Mouse (Mus musculus): ENCODE measurements around the gene Pcsk6. TPM values are rescaled to one million over a fixed set of nuclear protein-coding genes. Genes with fewer than 3 reads are reported as not detected.
A peak's percentile ranks its signal among the peaks of the same experiment; 100 is the strongest.

Gene Pcsk6
- polyA plus RNA-seq, 1 experiment from 2014 or later: 0.85 TPM

DNA sequence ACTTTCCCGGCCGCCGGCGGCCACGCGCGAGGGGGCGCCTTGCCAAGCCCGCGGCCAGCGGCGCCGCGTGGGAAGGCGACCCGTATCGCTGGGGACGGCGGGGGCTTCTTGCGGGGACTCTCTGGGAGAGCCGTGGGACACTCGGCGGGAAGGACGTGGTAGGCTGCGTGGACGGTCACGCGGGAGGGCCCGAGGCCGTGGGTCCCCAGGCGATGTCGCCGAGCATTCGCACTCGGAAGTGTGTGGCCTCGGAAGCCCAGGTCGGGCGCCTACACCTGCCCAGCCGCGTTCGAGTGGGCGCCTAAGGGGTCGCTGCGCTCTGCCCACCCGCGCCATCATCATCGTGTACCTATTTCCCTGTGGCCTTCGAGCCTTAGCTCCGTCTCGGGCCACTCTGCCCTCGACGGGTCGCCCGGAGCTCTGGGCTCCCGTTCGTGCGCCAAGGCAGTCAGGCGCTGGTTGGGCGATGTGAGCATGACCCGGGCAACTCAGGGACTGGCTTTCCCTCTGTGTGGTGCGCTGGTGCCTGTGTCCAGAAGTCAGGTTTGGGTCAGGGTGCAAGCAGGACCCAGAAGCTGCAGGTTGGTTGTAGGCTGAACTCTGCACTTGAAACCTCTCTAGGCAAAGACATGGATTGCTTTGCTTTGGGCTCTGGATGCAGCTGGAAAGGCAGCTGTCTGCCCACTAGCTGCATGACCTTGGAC lies 1.1 kb downstream of the Pcsk6 start:
- 2% methylated on average over 61 of the region's 61 CpGs for WGBS
- peaks cover 5% of the 10 kb centered on the region for H3K4me1 ChIP-seq (ENCODE audit: control insufficient read depth, insufficient read depth, low read length)
- H3K9me3 ChIP-seq (ENCODE audit: control insufficient read depth, low read length): no peaks in the 10 kb centered on the region
- H3K9ac ChIP-seq (ENCODE audit: low read length): peak overlapping the region; percentile 61
- ATAC-seq (ENCODE audit: low FRiP score) (peak; percentile 49), DNase-seq (ENCODE audit: low spot score, missing footprints) (peak; percentile 92)
- H3K36me3 ChIP-seq (ENCODE audit: control insufficient read depth, insufficient read depth, low read length): no peaks in the 10 kb centered on the region
- peak overlapping the region; percentile 98 for H3K4me2 ChIP-seq
- no peak overlapping the region for H3K27ac ChIP-seq (ENCODE audit: low read depth, low read length)
- peak overlapping the region; percentile 58 for H3K4me3 ChIP-seq (ENCODE audit: low read depth, low read length)
- H3K27me3 ChIP-seq (ENCODE audit: control insufficient read depth, insufficient read depth, low read length): peaks cover 33% of the 10 kb centered on the region

DNA sequence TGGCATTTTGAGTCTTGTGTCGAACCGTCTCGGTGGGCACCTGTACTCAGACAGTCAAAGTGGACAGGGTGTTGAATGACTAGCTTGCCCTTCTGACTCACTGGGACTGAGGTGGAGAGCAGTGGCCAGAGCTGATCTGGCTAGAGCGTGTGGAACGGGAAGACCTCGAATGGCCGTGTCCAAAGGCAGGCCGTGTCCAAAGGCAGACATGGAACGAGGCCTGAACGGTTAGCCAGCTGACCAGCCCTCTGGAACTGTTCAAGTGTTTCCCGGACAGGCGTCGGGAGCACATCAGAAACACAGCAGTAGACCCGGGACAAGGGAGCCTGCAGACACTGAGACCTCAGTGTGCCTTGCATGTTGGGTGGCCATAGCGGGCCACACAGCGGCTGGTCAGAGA lies 7.6 kb downstream of the Pcsk6 start:
- Histone ChIP-seq H3K4me2 (no peak overlapping the region), H3K27ac (ENCODE audit: low read depth, low read length) (no peak overlapping the region), H3K9ac (ENCODE audit: low read length) (no peak overlapping the region), H3K4me1 (ENCODE audit: control insufficient read depth, insufficient read depth, low read length) (peaks cover 14% of the 10 kb centered on the region), H3K27me3 (ENCODE audit: control insufficient read depth, insufficient read depth, low read length) (peaks cover 2% of the 10 kb centered on the region; the same call in 1 of the 2 replicates), H3K9me3 (ENCODE audit: control insufficient read depth, low read length) (no peaks in the 10 kb centered on the region), H3K36me3 (ENCODE audit: control insufficient read depth, insufficient read depth, low read length) (no peaks in the 10 kb centered on the region), H3K4me3 (ENCODE audit: low read depth, low read length) (no peak overlapping the region)
- no peak for ATAC-seq (ENCODE audit: low FRiP score)
- 83% methylated on average over 16 of the region's 16 CpGs for WGBS
- no peak for DNase-seq (ENCODE audit: low spot score, missing footprints)

DNA sequence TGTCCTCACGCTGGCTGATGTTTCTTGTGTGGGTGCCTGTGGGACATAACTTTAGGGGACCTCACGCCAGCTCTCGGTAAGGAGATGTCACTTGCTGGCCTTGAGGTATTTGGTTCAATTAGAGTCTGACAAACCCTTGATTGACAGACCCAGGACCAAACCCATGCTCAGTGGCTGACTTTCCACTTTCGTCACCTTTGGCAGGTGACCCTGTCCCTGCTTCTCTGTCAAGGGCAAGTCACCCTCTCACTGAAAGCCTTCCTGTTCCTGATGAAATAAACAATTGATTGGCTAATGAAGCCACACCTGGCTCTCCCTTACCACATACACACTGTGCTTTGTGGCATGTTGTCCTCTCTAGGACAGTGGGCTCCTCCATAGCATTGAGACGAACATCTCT lies 8.3 kb downstream of the Pcsk6 start:
- 0 out of 2 replicates have a peak, but pooled peaks cover 2% of the 10 kb centered on the region for H3K27me3 ChIP-seq (ENCODE audit: control insufficient read depth, insufficient read depth, low read length)
- H3K9ac ChIP-seq (ENCODE audit: low read length): no peak overlapping the region
- peaks cover 14% of the 10 kb centered on the region for H3K4me1 ChIP-seq (ENCODE audit: control insufficient read depth, insufficient read depth, low read length)
- H3K27ac ChIP-seq (ENCODE audit: low read depth, low read length): no peak overlapping the region
- H3K4me2 ChIP-seq: no peak overlapping the region
- H3K4me3 ChIP-seq (ENCODE audit: low read depth, low read length): no peak overlapping the region
- no peak for DNase-seq (ENCODE audit: low spot score, missing footprints)
- ATAC-seq (ENCODE audit: low FRiP score): no peak
- H3K9me3 ChIP-seq (ENCODE audit: control insufficient read depth, low read length): no peaks in the 10 kb centered on the region
- H3K36me3 ChIP-seq (ENCODE audit: control insufficient read depth, insufficient read depth, low read length): no peaks in the 10 kb centered on the region
- 83% methylated on average over 5 of the region's 5 CpGs for WGBS

DNA sequence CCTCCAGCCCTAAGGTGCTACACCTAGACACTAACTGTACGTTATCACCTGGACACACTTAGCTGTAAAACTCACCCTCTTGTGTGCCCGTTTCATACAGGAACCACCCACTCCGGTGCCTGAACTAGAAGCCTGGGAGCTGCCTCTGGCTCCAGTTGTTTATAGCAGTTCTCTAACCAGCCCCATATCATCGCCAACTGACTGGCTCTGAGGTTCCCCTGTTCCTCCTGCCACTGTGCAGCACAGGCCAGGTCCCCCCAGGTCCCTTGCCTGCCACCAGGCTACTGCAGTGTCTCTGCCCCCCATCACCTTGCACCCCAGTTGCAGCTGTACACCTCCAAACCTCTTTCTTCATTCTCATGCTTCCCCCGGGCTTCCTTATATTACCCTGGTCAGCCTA lies 8.7 kb downstream of the Pcsk6 start:
- no peaks in the 10 kb centered on the region for H3K9me3 ChIP-seq (ENCODE audit: control insufficient read depth, low read length)
- 0 out of 2 replicates have a peak, but pooled peaks cover under 1% of the 10 kb centered on the region for H3K27me3 ChIP-seq (ENCODE audit: control insufficient read depth, insufficient read depth, low read length)
- peak; percentile 69 for DNase-seq (ENCODE audit: low spot score, missing footprints)
- no peak overlapping the region for H3K27ac ChIP-seq (ENCODE audit: low read depth, low read length)
- no peak for ATAC-seq (ENCODE audit: low FRiP score)
- WGBS: 86% methylated on average over 5 of the region's 5 CpGs
- no peaks in the 10 kb centered on the region for H3K36me3 ChIP-seq (ENCODE audit: control insufficient read depth, insufficient read depth, low read length)
- H3K9ac ChIP-seq (ENCODE audit: low read length): no peak overlapping the region
- H3K4me2 ChIP-seq: no peak overlapping the region
- H3K4me3 ChIP-seq (ENCODE audit: low read depth, low read length): no peak overlapping the region
- H3K4me1 ChIP-seq (ENCODE audit: control insufficient read depth, insufficient read depth, low read length): peaks cover 14% of the 10 kb centered on the region

DNA sequence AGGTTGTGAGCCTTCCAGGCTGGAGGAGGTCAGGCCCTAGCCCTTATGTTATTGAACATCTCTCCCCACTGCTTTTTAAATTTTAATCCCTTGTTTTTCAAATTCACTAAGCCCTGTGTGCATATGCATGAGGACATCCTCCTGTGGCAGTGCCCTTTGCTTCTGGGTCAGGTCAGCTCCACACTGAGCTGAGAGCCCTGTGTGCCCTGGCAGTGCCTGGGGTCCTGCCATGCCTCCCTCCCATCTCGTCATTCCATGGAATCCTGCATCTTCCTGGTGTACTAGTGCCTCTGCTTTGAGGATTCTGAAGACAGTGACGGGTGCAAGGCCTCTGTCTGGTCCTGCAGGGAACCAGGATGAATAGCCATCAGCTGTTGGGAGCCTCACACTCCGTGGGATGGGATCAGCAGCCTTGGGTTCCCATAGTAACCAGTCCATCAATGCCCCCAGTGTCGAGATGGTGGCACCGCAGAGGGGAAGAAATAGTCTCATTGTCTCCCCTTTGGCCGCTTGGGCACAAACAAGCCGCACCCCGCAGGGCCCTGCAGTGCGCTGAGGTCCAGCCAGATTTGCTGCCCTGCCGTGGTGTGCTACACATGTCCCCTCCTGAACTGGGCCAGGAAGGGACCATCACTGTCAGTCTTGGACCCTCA lies 9.5 kb downstream of the Pcsk6 start:
- Histone ChIP-seq H3K4me2 (no peak overlapping the region), H3K4me3 (ENCODE audit: low read depth, low read length) (no peak overlapping the region), H3K27me3 (ENCODE audit: control insufficient read depth, insufficient read depth, low read length) (no peaks in the 10 kb centered on the region), H3K4me1 (ENCODE audit: control insufficient read depth, insufficient read depth, low read length) (peaks cover 14% of the 10 kb centered on the region), H3K9me3 (ENCODE audit: control insufficient read depth, low read length) (no peaks in the 10 kb centered on the region), H3K9ac (ENCODE audit: low read length) (no peak overlapping the region), H3K27ac (ENCODE audit: low read depth, low read length) (no peak overlapping the region; the same call in 1 of the 2 replicates), H3K36me3 (ENCODE audit: control insufficient read depth, insufficient read depth, low read length) (no peaks in the 10 kb centered on the region)
- ATAC-seq (ENCODE audit: low FRiP score): peak; percentile 93
- 15% methylated on average over 10 of the region's 10 CpGs for WGBS
- peak; percentile 89 for DNase-seq (ENCODE audit: low spot score, missing footprints)

DNA sequence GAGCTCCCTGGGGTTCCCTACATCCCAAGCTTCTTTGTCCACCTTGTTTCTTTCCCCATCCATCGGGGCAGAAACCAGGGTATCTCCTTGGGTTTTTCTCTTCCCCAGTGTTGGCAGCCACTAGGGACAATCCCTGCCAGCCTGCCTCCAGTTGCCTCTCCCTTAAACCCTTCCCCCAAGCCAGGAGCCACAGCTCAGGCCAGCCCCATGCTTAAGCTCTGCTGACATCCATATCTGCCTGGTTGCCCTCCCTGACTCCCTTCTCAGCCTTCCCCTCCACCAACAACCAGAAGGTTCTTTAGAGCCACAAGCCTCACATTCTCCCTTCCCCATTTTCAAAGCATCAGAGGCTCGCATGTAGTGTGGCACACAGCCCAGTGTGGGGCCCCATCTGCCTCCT lies 10.3 kb downstream of the Pcsk6 start:
- H3K9me3 ChIP-seq (ENCODE audit: control insufficient read depth, low read length): no peaks in the 10 kb centered on the region
- DNase-seq (ENCODE audit: low spot score, missing footprints): peak; percentile 69
- WGBS: 79% methylated on average over 2 of the region's 2 CpGs
- H3K36me3 ChIP-seq (ENCODE audit: control insufficient read depth, insufficient read depth, low read length): no peaks in the 10 kb centered on the region
- H3K4me2 ChIP-seq: no peak overlapping the region
- no peak overlapping the region for H3K27ac ChIP-seq (ENCODE audit: low read depth, low read length)
- H3K9ac ChIP-seq (ENCODE audit: low read length): no peak overlapping the region
- H3K4me1 ChIP-seq (ENCODE audit: control insufficient read depth, insufficient read depth, low read length): peaks cover 14% of the 10 kb centered on the region
- H3K27me3 ChIP-seq (ENCODE audit: control insufficient read depth, insufficient read depth, low read length): no peaks in the 10 kb centered on the region
- no peak overlapping the region for H3K4me3 ChIP-seq (ENCODE audit: low read depth, low read length)
- ATAC-seq (ENCODE audit: low FRiP score): no peak

DNA sequence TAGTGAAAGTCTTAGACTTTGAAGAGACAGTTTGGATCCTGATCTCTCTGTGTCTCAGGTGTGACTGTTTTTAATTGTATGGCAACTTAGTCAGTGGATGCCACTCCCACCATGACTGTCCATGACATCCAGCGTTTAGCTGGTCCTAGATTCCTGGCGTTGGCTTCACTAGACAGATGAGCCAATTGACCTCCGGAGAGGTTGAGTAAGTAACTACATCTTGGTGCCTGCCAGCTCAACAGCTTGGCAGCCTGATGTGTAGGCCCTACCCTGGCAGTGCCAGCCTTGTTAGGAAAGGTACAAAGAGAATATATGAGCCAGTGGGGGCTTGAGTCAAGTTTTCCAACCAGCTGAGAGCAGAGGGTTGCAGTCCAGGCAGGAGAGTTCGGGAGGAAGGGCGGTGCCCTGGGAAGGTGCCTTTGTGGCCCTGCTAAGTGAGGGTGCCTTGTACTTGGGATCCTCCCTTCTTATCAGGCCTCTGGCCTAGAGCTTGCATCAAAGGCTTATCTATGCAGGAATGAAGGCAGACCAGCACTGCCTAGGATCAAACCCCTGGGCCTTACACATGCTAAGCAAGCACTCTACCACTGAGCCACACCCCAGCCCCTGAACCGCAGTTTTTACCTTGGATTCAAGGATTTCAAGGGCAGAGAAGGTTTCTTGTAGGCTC lies 11.8 kb downstream of the Pcsk6 start:
- H3K4me3 ChIP-seq (ENCODE audit: low read depth, low read length): no peak overlapping the region
- H3K4me1 ChIP-seq (ENCODE audit: control insufficient read depth, insufficient read depth, low read length): peaks cover 14% of the 10 kb centered on the region
- H3K9ac ChIP-seq (ENCODE audit: low read length): no peak overlapping the region
- no peaks in the 10 kb centered on the region for H3K27me3 ChIP-seq (ENCODE audit: control insufficient read depth, insufficient read depth, low read length)
- no peaks in the 10 kb centered on the region for H3K9me3 ChIP-seq (ENCODE audit: control insufficient read depth, low read length)
- no peak overlapping the region for H3K4me2 ChIP-seq
- no peak overlapping the region for H3K27ac ChIP-seq (ENCODE audit: low read depth, low read length)
- 88% methylated on average over 6 of the region's 6 CpGs for WGBS
- ATAC-seq (ENCODE audit: low FRiP score) (no peak), DNase-seq (ENCODE audit: low spot score, missing footprints) (peak; percentile 45)
- H3K36me3 ChIP-seq (ENCODE audit: control insufficient read depth, insufficient read depth, low read length): no peaks in the 10 kb centered on the region

DNA sequence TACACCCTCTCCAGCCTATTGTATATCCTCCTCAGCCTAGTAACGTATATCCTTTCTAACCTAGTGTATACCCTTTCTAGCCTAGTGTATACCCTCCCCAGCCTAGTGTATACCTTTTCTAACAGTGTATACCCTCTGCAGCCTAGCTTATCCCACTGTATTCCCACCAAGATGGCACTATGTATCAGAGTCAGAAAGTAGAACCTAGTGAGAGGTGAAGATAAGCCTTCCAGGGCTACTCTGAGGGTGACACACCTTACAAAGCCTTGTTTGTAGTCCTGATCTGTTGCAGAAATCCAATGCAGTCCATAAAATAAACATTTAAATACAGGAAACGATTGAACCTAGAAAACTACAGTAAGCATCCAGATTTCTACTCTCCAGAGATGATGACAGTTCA lies 12.4 kb downstream of the Pcsk6 start:
- Histone ChIP-seq H3K9me3 (ENCODE audit: control insufficient read depth, low read length) (no peaks in the 10 kb centered on the region), H3K4me1 (ENCODE audit: control insufficient read depth, insufficient read depth, low read length) (peaks cover 14% of the 10 kb centered on the region), H3K4me3 (ENCODE audit: low read depth, low read length) (no peak overlapping the region), H3K27me3 (ENCODE audit: control insufficient read depth, insufficient read depth, low read length) (no peaks in the 10 kb centered on the region), H3K4me2 (no peak overlapping the region), H3K27ac (ENCODE audit: low read depth, low read length) (no peak overlapping the region), H3K36me3 (ENCODE audit: control insufficient read depth, insufficient read depth, low read length) (no peaks in the 10 kb centered on the region), H3K9ac (ENCODE audit: low read length) (no peak overlapping the region)
- 84% methylated on average over 2 of the region's 2 CpGs for WGBS
- ATAC-seq (ENCODE audit: low FRiP score) (no peak), DNase-seq (ENCODE audit: low spot score, missing footprints) (peak; percentile 4)

DNA sequence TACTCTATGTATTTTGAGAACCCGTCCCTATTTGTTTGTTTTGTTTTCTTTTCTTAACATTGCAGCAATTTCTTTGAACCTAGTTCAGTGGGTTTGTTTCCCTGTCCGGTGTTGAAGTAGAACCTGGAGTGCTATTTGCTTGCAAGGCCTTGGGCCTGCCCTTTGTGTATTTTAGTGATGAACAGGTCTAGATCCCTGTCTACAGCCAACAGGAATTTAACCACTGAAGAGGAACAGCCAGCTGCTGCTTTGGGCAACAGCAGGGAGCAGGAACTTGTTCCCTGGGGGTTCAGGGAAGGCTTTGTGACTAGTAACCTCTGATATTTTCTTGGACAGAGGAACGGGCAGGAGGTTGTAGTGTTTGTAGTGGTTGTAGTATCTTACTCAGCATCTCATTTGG lies 15.1 kb downstream of the Pcsk6 start:
- ATAC-seq (ENCODE audit: low FRiP score) (no peak), DNase-seq (ENCODE audit: low spot score, missing footprints) (no peak)
- no peak overlapping the region for H3K27ac ChIP-seq (ENCODE audit: low read depth, low read length)
- no peak overlapping the region for H3K4me3 ChIP-seq (ENCODE audit: low read depth, low read length)
- no peaks in the 10 kb centered on the region for H3K9me3 ChIP-seq (ENCODE audit: control insufficient read depth, low read length)
- H3K9ac ChIP-seq (ENCODE audit: low read length): no peak overlapping the region
- 80% methylated on average over 3 of the region's 3 CpGs for WGBS
- H3K36me3 ChIP-seq (ENCODE audit: control insufficient read depth, insufficient read depth, low read length): no peaks in the 10 kb centered on the region
- H3K4me1 ChIP-seq (ENCODE audit: control insufficient read depth, insufficient read depth, low read length): no peaks in the 10 kb centered on the region
- H3K27me3 ChIP-seq (ENCODE audit: control insufficient read depth, insufficient read depth, low read length): no peaks in the 10 kb centered on the region
- H3K4me2 ChIP-seq: no peak overlapping the region

Measured in midbrain, embryonic 11.5 days (tissue).